Mouse (Mus musculus) liver, embryonic 15.5 days (tissue): ENCODE results near the gene Tomm20. TPM values are rescaled to one million over a fixed set of nuclear protein-coding genes. Genes with fewer than 3 reads are reported as not detected.
A peak's percentile ranks its signal among the peaks of the same experiment; 100 is the strongest.
"Not testable (repeated sequence)": the region's sequence is repeated elsewhere in the genome, so short reads cannot be mapped to it uniquely, and the experiment has no call there.

Experiments used
- ATAC-seq: fragments of 200-750 bp; cut with Nextera tagmentation; 2 replicates; pipeline ENCODE4 v1.8.0; 2017; ENCODE audit warnings: moderate number of reproducible peaks, mild to moderate bottlenecking, moderate library complexity; ENCODE audit not compliant: insufficient read depth
- H3K27ac ChIP-seq: fragments of 300-500 bp; sonication (generic); replicated peaks from 2 replicates; pipeline ENCODE4 v1.5.1; 2015; ENCODE audit warnings: mild to moderate bottlenecking, inconsistent platforms
- H3K27me3 ChIP-seq: fragments of 300-500 bp; sonication (generic); 2 replicates; pipeline ENCODE4 v1.6.1; 2015; ENCODE audit warnings: mild to moderate bottlenecking, inconsistent platforms
- H3K36me3 ChIP-seq: fragments of 300-500 bp; sonication (generic); replicated peaks from 2 replicates; pipeline ENCODE4 v1.6.1; 2015; ENCODE audit warnings: moderate library complexity, mild to moderate bottlenecking, inconsistent platforms
- H3K4me1 ChIP-seq: fragments of 300-500 bp; sonication (generic); replicated peaks from 2 replicates; pipeline ENCODE4 v1.6.1; 2015; ENCODE audit warnings: inconsistent platforms
- H3K4me2 ChIP-seq: fragments of 300-500 bp; sonication (generic); 2 replicates; pipeline ENCODE4 v1.6.1; 2015; ENCODE audit warnings: moderate library complexity, mild to moderate bottlenecking, inconsistent platforms
- H3K4me3 ChIP-seq: fragments of 300-500 bp; sonication (generic); replicated peaks from 2 replicates; pipeline ENCODE4 v1.5.1; 2015; ENCODE audit warnings: mild to moderate bottlenecking, inconsistent platforms
- H3K9ac ChIP-seq: fragments of 300-500 bp; sonication (generic); 2 replicates; pipeline ENCODE4 v1.6.1; 2015; ENCODE audit warnings: moderate library complexity, mild to moderate bottlenecking, inconsistent platforms
- H3K9me3 ChIP-seq: fragments of 300-500 bp; sonication (generic); replicated peaks from 2 replicates; pipeline ENCODE4 v1.6.1; 2016; ENCODE audit warnings: inconsistent platforms
- WGBS: fragments of 180-500 bp; shearing (Covaris S2); methylation state at CpG from one replicate; pipeline ENCODE4 v1.1.7; 2015; ENCODE audit warnings: mixed read lengths; ENCODE audit not compliant: insufficient replicate concordance; 5-methylcytosine and 5-hydroxymethylcytosine counted together
- polyA plus RNA-seq: library from polyadenylated mRNA; unstranded; fragments of >200 nt; fragmentation: Nextera tagmentation; extraction: Ambion mirVana; gene quantifications from 2 replicates; pipeline ENCODE4 v1.2.1, GENCODE M21; 2015

Gene Tomm20
- 106 and 116 TPM in 2 replicates for polyA plus RNA-seq

DNA sequence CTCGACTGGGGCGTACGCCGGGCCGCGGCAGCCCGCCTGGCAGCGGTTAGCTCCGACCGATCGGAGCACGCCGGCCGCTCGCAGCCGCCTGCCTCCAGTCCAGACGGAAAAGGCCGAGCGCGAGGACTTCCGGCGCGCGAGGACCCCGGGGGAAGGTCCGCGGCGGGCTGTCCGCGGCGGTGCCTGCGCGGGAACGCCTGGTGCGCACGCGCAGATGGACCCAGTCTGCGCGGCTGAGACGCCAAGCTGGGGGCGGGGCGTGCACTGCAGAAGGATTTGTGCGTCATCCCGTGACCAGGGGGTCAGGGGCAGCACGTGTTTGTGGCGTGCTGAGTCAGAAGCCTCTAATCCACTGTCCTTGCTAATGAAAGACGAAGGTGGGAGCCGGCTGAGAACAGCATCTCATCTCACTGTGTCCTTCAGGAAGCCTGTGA is at the start of gene Tomm20:
Gene Tomm20, minus strand, starts transcription at position 115 of the 434 bp plus-strand sequence.
- Histone ChIP-seq H3K27me3 (no peaks in the 10 kb centered on the region), H3K4me3 (peak within 1 kb of the TSS; percentile 87), H3K4me1 (peaks cover 39% of the 10 kb centered on the region), H3K27ac (peak within 1 kb of the TSS; percentile 79), H3K9ac (peak within 1 kb of the TSS; percentile 88), H3K4me2 (peak within 1 kb of the TSS; percentile 85), H3K9me3 (no peaks in the 10 kb centered on the region), H3K36me3 (peaks cover 34% of the 10 kb centered on the region)
- peak; percentile 91 for ATAC-seq
- under 1% methylated on average over 48 of the region's 48 CpGs for WGBS

- no peak for ATAC-seq
- H3K4me2 ChIP-seq, result no peak overlapping the region
- WGBS, result 33% methylated on average over 1 of the region's 1 CpGs
These were observed 48.9 kb upstream of the Tomm20 start for GRCm38 (mm10) chr8:126994506-126994905.

GRCm38 (mm10) chr8:126989363-126990153 is 43.9 kb upstream of the Tomm20 start:
- no peak overlapping the region for H3K4me3 ChIP-seq
- no peak overlapping the region for H3K9ac ChIP-seq
- 0 out of 2 replicates have a peak, but pooled peaks cover 5% of the 10 kb centered on the region for H3K27me3 ChIP-seq
- no peak for ATAC-seq
- H3K27ac ChIP-seq, result no peak overlapping the region
- no peak overlapping the region for H3K4me2 ChIP-seq
- H3K4me1 ChIP-seq, result no peaks in the 10 kb centered on the region
- H3K36me3 ChIP-seq, result no peaks in the 10 kb centered on the region
- no peaks in the 10 kb centered on the region for H3K9me3 ChIP-seq
- WGBS, result 65% methylated on average over 5 of the region's 5 CpGs

More at GRCm38 (mm10) chr8:126994506-126994905, 48.9 kb upstream of the Tomm20 start:
- no peaks in the 10 kb centered on the region for H3K4me1 ChIP-seq
- H3K27me3 ChIP-seq, result no peaks in the 10 kb centered on the region
- H3K36me3 ChIP-seq, result no peaks in the 10 kb centered on the region
- no peak overlapping the region for H3K4me3 ChIP-seq
- H3K9me3 ChIP-seq, result no peaks in the 10 kb centered on the region
- H3K9ac ChIP-seq, result no peak overlapping the region
- H3K27ac ChIP-seq, result no peak overlapping the region

DNA sequence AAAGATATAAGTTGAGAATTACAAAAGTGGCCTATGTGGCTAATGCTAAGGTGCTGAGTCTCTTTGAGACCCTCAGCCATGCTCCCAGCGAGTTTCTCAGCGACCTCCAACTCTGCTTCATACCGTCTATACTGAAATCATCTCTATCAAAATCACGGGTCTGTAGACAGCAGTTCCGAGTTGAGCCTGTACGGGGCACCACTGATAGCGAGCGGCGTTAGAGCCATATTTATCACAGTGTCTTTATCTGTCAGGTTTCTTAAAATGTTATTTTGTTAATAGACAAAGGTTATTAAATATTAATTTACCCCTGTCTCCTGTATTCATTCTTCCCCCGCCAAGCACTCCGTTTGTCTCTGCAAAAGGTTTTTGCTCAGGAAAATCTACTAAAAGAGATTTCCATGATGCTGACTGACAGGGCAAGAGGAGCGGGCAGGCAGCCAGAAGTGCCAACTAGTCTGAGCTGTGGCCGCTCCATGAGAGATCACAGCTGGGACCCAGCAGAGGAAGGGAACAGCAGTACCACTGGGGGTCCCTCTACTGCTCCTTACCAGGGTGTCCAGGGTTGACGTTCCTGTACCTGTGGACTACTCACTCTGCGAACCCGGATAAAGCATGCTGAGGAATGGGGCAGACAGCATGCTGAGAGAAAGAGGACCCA is 42.8 kb upstream of the Tomm20 start:
- Histone ChIP-seq H3K4me2 (no peak overlapping the region), H3K27me3 (0 out of 2 replicates have a peak, but pooled peaks cover 5% of the 10 kb centered on the region), H3K27ac (no peak overlapping the region), H3K9me3 (no peaks in the 10 kb centered on the region), H3K9ac (no peak overlapping the region), H3K36me3 (no peaks in the 10 kb centered on the region), H3K4me1 (no peaks in the 10 kb centered on the region), H3K4me3 (no peak overlapping the region)
- no peak for ATAC-seq
- WGBS, result 52% methylated on average over 16 of the region's 16 CpGs

DNA sequence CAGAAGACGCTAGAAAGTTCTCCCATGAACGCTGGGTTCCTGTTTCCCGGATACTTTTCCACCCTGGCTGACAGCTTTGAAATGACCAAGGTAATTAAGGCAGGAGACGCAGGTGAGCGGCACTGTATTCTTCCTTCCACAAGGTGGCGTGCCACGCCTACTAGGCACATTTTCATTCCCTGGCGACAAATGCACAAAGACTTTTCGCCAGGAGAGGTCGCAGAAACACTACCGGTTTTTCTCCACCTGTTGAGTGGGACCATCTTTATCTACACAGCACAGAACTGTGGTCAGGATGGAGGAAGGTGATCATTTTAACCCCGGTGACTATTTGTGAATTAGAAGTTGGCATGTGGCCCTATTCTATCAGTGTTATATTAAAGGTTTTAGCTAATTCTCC is 40.9 kb upstream of the Tomm20 start:
- Histone ChIP-seq H3K9me3 (no peaks in the 10 kb centered on the region), H3K9ac (no peak overlapping the region), H3K27ac (no peak overlapping the region), H3K4me2 (0 out of 2 replicates have a peak overlapping the region, but pooled peaks have one; percentile 7), H3K4me3 (no peak overlapping the region), H3K36me3 (no peaks in the 10 kb centered on the region), H3K27me3 (0 out of 2 replicates have a peak, but pooled peaks cover 5% of the 10 kb centered on the region), H3K4me1 (no peaks in the 10 kb centered on the region)
- ATAC-seq, result no peak
- WGBS, result under 1% methylated on average over 12 of the region's 12 CpGs

DNA sequence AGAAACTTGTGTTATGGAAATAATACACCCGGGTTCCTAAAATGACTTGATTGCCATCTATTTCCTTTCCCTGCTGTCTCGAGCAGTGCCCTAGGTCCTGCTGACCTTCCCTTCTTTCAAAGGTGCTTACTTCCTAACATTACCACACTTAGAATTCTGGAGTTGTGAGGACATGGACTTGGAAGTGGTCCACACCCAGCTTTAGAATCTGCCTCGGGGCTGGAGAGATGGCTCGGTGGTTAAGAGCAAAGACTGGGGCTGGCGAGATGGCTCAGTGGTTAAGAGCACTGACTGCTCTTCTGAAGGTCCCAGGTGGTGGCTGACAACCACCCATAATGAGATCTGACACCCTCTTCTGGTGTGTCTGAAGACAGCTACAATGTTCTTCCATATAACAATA is 34.4 kb upstream of the Tomm20 start:
- no peak for ATAC-seq
- H3K4me2 ChIP-seq, result no peak overlapping the region

DNA sequence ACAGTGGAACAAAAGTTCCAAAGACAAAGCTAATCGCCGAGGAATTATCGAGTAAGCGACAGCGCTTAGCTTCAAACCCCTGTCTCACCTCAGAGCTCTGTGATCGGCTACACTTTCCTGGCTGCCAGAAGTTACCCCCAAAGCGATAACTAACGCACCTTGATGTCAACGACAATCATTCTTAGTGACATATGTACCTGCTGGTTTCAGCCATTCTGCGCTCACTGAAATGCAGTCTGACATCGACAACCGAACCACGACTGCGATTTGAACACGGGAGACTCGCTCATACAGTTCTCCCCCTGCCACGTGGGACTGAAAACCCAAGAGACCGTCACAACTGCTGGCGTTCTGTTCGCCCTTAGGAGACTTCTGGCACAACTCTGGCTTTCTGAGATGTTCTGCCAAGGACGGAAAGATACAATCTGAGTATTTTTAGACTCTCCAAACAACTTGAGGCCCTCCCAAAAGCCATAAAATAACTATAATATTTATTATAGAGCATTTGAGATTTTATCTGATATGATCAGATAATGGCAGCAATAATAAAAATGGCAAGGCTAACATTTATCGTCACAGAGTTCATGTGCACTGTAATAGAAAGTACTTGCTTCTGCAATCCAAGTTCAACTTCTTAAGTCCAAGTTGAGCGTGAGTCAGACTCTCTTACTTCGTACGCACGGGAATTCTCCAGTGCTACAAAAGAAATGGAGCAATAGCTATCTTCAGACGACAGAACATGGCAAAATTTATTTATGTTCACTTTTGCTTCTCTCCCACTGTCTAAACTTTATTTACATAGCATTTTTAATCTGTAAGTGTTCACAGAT is 33.7 kb upstream of the Tomm20 start:
- ATAC-seq, result no peak
- H3K4me1 ChIP-seq, result peaks cover 3% of the 10 kb centered on the region; the same call in 1 of the 2 replicates
- 22% methylated on average over 27 of the region's 27 CpGs for WGBS
- H3K4me3 ChIP-seq, result peak overlapping the region; percentile 25
- H3K27ac ChIP-seq, result no peak overlapping the region
- H3K36me3 ChIP-seq, result no peaks in the 10 kb centered on the region
- peak overlapping the region; percentile 49 for H3K4me2 ChIP-seq
- no peaks in the 10 kb centered on the region for H3K9me3 ChIP-seq
- H3K9ac ChIP-seq, result no peak overlapping the region
- H3K27me3 ChIP-seq, result peaks cover 27% of the 10 kb centered on the region

More for the DNA sequence above, 34.4 kb upstream of the Tomm20 start:
- no peaks in the 10 kb centered on the region for H3K4me1 ChIP-seq
- H3K9me3 ChIP-seq, result no peaks in the 10 kb centered on the region
- peaks cover 27% of the 10 kb centered on the region for H3K27me3 ChIP-seq
- no peak overlapping the region for H3K4me3 ChIP-seq
- H3K9ac ChIP-seq, result no peak overlapping the region
- no peaks in the 10 kb centered on the region for H3K36me3 ChIP-seq
- WGBS, result 42% methylated on average over 5 of the region's 5 CpGs
- H3K27ac ChIP-seq, result no peak overlapping the region

DNA sequence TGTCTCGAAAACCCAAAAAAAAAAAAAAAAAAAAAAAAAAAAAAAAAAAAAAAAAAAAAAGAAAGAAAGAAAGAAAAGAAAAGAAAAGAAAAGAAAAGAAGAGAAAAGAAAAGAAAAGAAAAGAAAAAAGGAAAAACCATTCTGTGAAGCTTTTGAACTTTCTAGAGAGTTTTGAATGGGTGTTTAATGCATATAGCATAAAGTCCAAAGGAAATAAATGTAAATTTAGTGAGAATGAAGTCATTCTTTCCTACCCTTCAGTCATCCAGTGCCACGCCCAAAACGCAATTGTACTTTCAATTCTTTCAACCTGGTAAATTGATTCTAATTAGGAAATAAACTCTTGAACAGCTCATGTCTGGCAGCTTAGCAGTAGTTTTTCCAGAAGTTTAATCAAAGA is 32.9 kb upstream of the Tomm20 start:
- WGBS, result 25% methylated on average over 2 of the region's 3 CpGs
- Histone ChIP-seq H3K4me3 (peak overlapping the region; percentile 25; the same call in 1 of the 2 replicates), H3K4me2 (peak overlapping the region; percentile 49), H3K4me1 (peaks cover 10% of the 10 kb centered on the region), H3K27me3 (peaks cover 27% of the 10 kb centered on the region)
- not testable (repeated sequence) for ATAC-seq, H3K9ac ChIP-seq, H3K36me3 ChIP-seq, H3K27ac ChIP-seq, H3K9me3 ChIP-seq

DNA sequence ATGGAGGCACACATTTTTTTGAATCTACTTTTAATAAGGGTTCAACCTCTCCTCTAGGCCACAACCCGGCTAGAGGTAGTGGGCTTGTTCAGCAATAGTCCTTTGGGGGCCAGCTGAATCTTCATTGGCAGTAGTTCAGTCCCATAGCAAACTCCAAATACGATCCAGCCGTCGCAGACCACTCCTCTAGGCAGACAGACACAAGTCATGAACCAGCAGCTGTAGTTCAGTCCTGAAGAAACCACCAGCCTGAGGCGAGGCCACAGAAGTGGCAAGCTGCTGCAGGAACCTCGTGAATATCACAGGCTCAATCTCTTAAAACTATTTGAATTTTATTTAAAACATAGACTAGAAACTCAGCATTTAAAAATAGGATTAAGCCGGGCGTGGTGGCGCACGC is 32.4 kb upstream of the Tomm20 start:
- Histone ChIP-seq H3K4me2 (no peak overlapping the region), H3K27ac (no peak overlapping the region), H3K9ac (no peak overlapping the region), H3K4me3 (no peak overlapping the region), H3K36me3 (no peaks in the 10 kb centered on the region), H3K4me1 (peaks cover 15% of the 10 kb centered on the region), H3K27me3 (peaks cover 27% of the 10 kb centered on the region), H3K9me3 (no peaks in the 10 kb centered on the region)
- ATAC-seq, result no peak
- 68% methylated on average over 10 of the region's 10 CpGs for WGBS

DNA sequence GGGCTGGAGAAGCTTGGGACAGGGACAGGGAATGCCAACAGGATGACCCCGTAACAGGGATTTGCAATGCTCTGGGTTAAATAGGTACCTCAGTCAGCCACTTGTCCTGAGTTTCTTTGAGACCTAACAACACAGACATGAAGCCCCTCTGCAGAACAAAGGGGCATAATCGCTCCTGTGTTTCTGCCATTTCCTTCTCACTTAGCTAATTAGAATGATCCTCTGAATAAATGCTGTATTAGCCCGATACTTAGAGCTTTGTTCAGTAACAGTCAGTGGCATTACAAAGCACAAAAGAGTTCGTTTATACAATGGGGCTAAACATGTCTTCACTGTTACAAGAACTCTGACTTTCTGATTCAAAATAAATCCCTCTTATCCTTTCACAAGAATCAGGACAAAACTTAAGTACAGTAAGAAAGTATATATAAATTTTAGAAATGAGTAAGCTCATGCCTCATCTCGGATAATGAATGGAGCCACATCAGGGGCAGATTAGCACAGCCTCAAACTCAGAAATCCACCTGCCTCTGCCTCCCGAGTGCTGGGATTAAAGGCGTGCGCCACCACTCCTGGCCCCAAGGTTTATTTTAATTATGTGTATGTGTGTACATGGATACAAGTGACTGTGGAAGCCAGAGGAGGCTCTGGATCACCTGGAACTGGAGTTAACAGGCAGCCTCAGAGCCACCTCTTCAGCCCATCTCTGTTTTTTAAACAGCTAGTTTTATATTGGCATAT is 31.1 kb upstream of the Tomm20 start:
- Histone ChIP-seq H3K4me3 (no peak overlapping the region), H3K9me3 (no peaks in the 10 kb centered on the region), H3K4me1 (peaks cover 19% of the 10 kb centered on the region), H3K27me3 (peaks cover 27% of the 10 kb centered on the region), H3K9ac (no peak overlapping the region), H3K27ac (no peak overlapping the region), H3K36me3 (no peaks in the 10 kb centered on the region), H3K4me2 (no peak overlapping the region)
- no peak for ATAC-seq
- WGBS, result 64% methylated on average over 8 of the region's 8 CpGs
